Mouse (Mus musculus) forebrain, embryonic 12.5 days (tissue): ENCODE measurements at regions not wholly inside any gene's neighbourhood (a gene's known extent, or its start where the extent isn't known, plus 50 kb on each side); places are given as distances from the start of the nearest gene placed in this dataset.

Experiments
- ATAC-seq: fragments of 200-750 bp; cut with Nextera tagmentation; 2 replicates; pipeline ENCODE4 v1.8.0; 2017; ENCODE audit warnings: moderate TSS enrichment; ENCODE audit not compliant: low FRiP score
- H3K27ac ChIP-seq: fragments of 300-500 bp; sonication (generic); 2 replicates; pipeline ENCODE4 v1.5.1; 2016; ENCODE audit warnings: mild to moderate bottlenecking
- H3K27me3 ChIP-seq: fragments of 300-500 bp; sonication (generic); 2 replicates; pipeline ENCODE4 v1.6.1; 2016; ENCODE audit warnings: mild to moderate bottlenecking
- H3K36me3 ChIP-seq: fragments of 300-500 bp; sonication (generic); replicated peaks from 2 replicates; pipeline ENCODE4 v1.6.1; 2016; ENCODE audit warnings: mild to moderate bottlenecking
- H3K4me1 ChIP-seq: fragments of 300-500 bp; sonication (generic); 2 replicates; pipeline ENCODE4 v1.6.1; 2016
- H3K4me2 ChIP-seq: fragments of 300-500 bp; sonication (generic); 2 replicates; pipeline ENCODE4 v1.6.1; 2016; ENCODE audit warnings: mild to moderate bottlenecking, moderate library complexity
- H3K4me3 ChIP-seq: fragments of 300-500 bp; sonication (generic); replicated peaks from 2 replicates; pipeline ENCODE4 v1.5.1; 2016; ENCODE audit warnings: mild to moderate bottlenecking
- H3K9ac ChIP-seq: fragments of 300-500 bp; sonication (generic); 2 replicates; pipeline ENCODE4 v1.6.1; 2016; ENCODE audit warnings: mild to moderate bottlenecking
- H3K9me3 ChIP-seq: fragments of 300-500 bp; sonication (generic); 2 replicates; pipeline ENCODE4 v1.6.1; 2016
- WGBS: fragments of 180-500 bp; shearing (Covaris S2); methylation state at CpG from one replicate; pipeline ENCODE4 v1.1.7; 2016; 5-methylcytosine and 5-hydroxymethylcytosine counted together

DNA sequence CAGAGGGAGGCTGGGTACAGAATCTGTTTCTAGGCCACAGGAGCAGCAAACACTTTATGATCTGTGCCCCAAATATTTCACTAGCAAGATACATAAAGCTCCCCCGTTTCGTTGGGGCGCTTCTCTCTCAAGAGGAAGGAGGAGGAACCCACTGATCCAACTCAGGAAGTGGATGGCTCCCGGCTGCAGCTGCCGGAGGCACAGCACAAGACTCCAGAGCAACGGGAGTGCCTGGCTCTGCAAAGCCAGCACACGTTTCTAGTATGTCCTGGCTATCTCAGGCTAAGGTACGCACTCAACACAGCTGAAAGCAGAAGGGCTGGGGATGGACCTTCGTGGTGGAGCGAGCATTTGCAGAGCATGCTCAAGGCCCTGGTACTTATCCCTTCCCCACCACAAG is 223.2 kb upstream of the Sox2 start:
- Histone ChIP-seq H3K27me3 (peaks cover 5% of the 10 kb centered on the region; the same call in 1 of the 2 replicates), H3K4me3 (no peak overlapping the region), H3K9ac (no peak overlapping the region), H3K4me1 (peaks cover 5% of the 10 kb centered on the region; the same call in 1 of the 2 replicates), H3K36me3 (no peaks in the 10 kb centered on the region), H3K4me2 (no peak overlapping the region), H3K9me3 (no peaks in the 10 kb centered on the region), H3K27ac (no peak overlapping the region)
- no peak for ATAC-seq
- WGBS, result 91% methylated on average over 10 of the region's 10 CpGs

DNA sequence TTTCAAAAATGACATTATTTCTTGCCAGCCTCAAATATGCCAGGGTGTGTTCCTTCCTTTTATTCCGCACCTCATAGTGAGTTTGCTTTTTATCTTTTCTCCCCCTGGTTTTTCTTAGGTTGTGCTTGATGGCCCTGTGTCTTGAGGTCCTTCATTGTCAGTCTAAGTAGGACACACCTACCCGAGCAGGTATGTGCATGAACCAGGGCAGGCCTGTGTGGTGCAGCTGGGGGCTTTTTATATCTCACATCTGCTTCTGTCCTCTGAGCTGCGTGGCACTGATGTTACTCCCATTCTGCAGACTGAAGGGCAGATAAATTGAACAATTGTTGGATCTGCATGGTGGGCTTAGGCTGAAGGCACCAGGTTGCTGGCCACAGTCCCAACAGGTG is 238.3 kb upstream of the Sox2 start:
- Histone ChIP-seq H3K27me3 (no peaks in the 10 kb centered on the region), H3K9ac (no peak overlapping the region), H3K27ac (peak overlapping the region; percentile 89), H3K36me3 (no peaks in the 10 kb centered on the region), H3K4me2 (peak overlapping the region; percentile 36), H3K4me3 (no peak overlapping the region), H3K4me1 (peaks cover 10% of the 10 kb centered on the region), H3K9me3 (no peaks in the 10 kb centered on the region)
- WGBS, result 43% methylated on average over 3 of the region's 3 CpGs
- ATAC-seq, result peak; percentile 48; the same call in 1 of the 2 replicates

DNA sequence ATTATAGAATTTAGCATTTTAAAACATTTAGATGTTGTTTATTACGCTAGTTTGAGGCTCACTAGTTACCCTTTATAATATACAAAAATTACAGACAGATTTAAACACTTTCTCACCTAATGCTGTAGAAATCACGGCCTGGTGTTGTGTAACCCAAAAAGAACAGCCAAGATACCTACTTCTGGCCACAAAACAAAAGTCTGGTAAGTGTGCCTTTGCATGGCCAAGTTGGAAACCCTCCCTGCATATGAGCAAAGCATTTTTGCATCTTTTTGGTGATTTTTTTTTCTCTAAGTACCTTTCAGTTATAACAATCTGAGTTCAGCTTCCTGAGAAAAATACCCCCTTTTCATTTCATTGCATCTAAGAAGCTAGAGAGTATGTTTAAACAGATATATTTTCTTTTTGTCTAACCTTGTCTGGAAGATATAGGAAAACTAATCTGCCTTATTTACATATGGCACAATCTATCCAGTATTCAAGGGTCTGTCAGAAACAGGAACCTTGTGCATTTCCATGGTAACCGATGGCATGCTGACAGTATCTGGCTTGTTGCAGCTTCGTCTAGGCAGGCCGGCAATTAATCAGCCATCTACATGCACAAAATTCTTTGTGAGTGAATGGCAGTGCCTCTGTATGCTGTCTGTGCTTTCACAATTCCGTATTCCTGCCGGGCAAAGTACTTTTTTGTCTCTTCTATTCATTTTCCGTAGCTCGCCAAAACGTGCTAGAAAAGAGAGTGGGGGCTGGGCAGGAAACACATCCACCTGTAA is 238.9 kb upstream of the Sox2 start:
- WGBS, result 19% methylated on average over 10 of the region's 10 CpGs
- no peak overlapping the region for H3K4me3 ChIP-seq

DNA sequence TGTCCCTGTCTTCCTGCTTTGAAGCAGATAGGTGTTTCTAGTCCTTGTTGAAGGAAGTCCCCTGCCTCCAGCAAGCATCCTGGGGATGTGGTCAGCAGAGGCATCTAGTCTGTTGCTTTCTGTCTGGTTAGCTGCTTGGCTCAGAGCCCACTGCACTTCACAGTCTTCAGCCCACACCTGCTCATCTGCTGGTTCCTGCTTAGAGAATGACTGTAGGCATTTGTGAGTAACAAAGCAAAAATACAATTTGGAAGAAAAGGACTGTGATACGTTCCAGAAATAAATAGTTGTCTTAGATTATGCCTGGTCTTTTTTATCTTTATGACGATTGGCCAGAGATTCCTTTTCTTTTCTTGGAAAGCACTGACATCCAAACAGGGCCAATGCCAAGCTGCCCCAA is 246.6 kb upstream of the Sox2 start:
- no peak overlapping the region for H3K27ac ChIP-seq
- H3K4me1 ChIP-seq, result peaks cover 4% of the 10 kb centered on the region; the same call in 1 of the 2 replicates
- no peaks in the 10 kb centered on the region for H3K27me3 ChIP-seq
- no peaks in the 10 kb centered on the region for H3K36me3 ChIP-seq
- H3K9me3 ChIP-seq, result no peaks in the 10 kb centered on the region
- H3K4me3 ChIP-seq, result no peak overlapping the region
- no peak overlapping the region for H3K4me2 ChIP-seq
- 86% methylated on average over 2 of the region's 2 CpGs for WGBS
- no peak overlapping the region for H3K9ac ChIP-seq
- no peak for ATAC-seq

More for the DNA sequence above, 238.9 kb upstream of the Sox2 start:
- H3K4me2 ChIP-seq, result peak overlapping the region; percentile 36
- peaks cover 10% of the 10 kb centered on the region for H3K4me1 ChIP-seq
- no peaks in the 10 kb centered on the region for H3K36me3 ChIP-seq
- peak overlapping the region; percentile 89 for H3K27ac ChIP-seq
- no peaks in the 10 kb centered on the region for H3K9me3 ChIP-seq
- H3K9ac ChIP-seq, result no peak overlapping the region
- no peaks in the 10 kb centered on the region for H3K27me3 ChIP-seq
- peak; percentile 94 for ATAC-seq

DNA sequence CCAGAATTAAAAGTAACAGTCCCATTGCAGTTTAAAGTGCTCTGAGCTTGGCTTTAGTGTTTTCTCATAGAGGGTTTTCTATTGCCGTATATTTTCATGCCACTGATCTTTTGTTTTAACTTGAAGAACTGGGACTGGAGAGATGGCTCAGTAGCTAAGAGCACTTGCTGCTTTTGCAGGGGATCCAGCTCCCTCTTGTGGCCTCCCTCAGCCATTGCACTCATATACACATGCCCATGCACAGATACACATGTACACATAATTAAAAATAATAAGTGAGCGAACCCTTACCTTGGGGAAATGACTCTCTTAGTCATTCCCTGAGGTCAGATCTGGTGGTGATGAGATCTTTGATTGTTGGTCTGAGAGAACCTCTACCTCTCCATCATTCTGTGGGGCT is 258.9 kb upstream of the Sox2 start:
- Histone ChIP-seq H3K4me1 (no peaks in the 10 kb centered on the region), H3K4me3 (no peak overlapping the region), H3K27me3 (no peaks in the 10 kb centered on the region), H3K9me3 (peaks cover 12% of the 10 kb centered on the region), H3K4me2 (no peak overlapping the region), H3K9ac (no peak overlapping the region), H3K27ac (no peak overlapping the region), H3K36me3 (no peaks in the 10 kb centered on the region)
- no peak for ATAC-seq
- WGBS, result 91% methylated on average over 2 of the region's 2 CpGs

DNA sequence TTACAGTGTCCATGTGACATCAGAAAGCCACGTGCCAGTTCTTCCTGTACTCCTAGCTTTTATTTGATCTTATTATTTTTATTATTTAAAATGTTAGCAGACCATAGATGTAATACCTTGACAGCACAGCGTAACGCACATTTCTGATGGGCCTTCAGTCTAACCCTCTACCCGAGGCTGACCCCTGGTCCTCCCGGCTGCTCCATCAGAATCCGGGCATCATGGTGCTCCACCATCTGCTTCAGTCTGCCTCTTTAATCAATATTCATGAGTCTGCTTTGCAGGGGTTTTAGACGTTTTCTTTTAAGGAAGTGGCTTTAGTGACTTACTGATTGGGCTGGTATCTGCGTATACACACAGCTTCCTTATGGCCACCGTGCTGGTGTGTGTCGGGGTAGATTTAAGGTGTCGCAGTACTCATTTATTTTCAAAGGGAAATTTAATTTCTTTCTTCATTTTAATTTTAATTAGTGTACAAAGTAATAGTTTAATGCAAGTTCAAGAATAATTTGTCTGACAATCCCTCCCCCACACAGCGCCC is 265.2 kb upstream of the Sox2 start:
- H3K27me3 ChIP-seq, result no peaks in the 10 kb centered on the region
- no peaks in the 10 kb centered on the region for H3K9me3 ChIP-seq
- H3K4me3 ChIP-seq, result no peak overlapping the region
- no peak overlapping the region for H3K4me2 ChIP-seq
- 67% methylated on average over 12 of the region's 12 CpGs for WGBS
- 0 out of 2 replicates have a peak, but pooled peaks have one; percentile 39 for ATAC-seq
- no peak overlapping the region for H3K9ac ChIP-seq
- no peak overlapping the region for H3K27ac ChIP-seq
- H3K4me1 ChIP-seq, result peaks cover 3% of the 10 kb centered on the region; the same call in 1 of the 2 replicates
- no peaks in the 10 kb centered on the region for H3K36me3 ChIP-seq

DNA sequence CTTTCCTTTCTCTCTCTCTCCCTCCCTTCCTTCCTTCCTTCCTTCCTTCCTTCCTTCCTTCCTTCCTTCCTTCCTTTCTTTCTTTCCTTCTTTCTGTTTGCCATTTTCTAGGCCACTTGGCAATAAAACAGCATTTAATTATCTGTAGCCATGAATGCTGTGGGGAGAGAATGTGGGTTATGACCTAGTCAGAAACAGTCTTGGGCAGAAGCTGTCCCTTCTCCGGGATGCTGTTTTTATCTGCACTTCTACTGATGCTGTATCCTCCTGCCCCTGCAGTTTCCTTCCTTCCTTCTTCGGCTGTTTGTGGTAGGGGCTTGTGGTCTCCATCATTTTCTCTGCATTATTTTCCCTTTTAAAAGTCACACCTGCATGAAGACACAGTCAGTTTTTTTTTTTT is 272.3 kb upstream of the Sox2 start:
- WGBS, result 29% methylated on average over 2 of the region's 2 CpGs
- ATAC-seq, result no peak

DNA sequence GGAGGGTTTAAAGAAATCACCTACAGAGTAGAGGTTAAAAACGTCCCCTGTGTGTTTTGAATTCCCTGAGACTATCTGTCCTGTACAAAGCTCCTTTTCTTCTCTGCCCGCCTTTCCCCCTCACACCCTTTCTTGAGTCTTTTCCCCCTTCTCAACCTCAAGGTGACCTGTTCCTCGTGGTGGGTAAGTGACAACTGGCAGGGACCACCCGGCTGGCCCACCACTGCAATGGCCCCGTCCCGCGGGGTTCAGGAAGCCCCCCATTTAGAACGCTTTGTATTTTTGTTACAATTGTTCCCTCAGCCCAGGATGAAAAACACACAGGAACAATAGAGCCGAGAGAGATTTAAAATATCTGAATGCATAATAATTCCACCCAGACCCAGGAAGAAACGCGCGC is 272.9 kb upstream of the Sox2 start:
- Histone ChIP-seq H3K4me2 (peak overlapping the region; percentile 39), H3K9ac (no peak overlapping the region), H3K4me3 (no peak overlapping the region), H3K27me3 (no peaks in the 10 kb centered on the region), H3K36me3 (no peaks in the 10 kb centered on the region), H3K9me3 (no peaks in the 10 kb centered on the region), H3K4me1 (peaks cover 27% of the 10 kb centered on the region), H3K27ac (peak overlapping the region; percentile 76)
- ATAC-seq, result peak; percentile 67
- 26% methylated on average over 12 of the region's 12 CpGs for WGBS

More for the DNA sequence above, 272.3 kb upstream of the Sox2 start:
- H3K27me3 ChIP-seq, result no peaks in the 10 kb centered on the region
- H3K9me3 ChIP-seq, result no peaks in the 10 kb centered on the region
- peak overlapping the region; percentile 76; the same call in 1 of the 2 replicates for H3K27ac ChIP-seq
- no peak overlapping the region for H3K4me3 ChIP-seq
- H3K9ac ChIP-seq, result no peak overlapping the region
- H3K36me3 ChIP-seq, result no peaks in the 10 kb centered on the region
- peaks cover 27% of the 10 kb centered on the region for H3K4me1 ChIP-seq
- no peak overlapping the region for H3K4me2 ChIP-seq

DNA sequence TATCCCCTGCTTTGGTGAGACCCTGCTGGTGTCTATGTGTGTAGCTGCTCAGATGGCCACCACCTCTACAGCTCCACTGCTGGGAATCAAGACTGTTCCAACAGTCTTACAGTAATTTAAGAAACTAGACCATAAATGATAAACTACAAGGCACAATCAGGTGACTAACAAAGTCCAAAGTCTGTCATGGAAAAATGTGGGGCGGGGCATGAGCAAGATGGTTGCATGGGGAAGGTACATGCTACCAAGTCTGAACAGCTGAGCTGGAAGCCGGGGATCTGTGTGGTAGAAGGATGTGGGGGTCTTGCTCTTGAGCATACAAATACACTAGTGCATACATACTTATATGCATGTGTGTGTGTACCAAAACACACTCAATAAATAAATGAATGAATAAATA is 278.8 kb upstream of the Sox2 start:
- 91% methylated on average over 2 of the region's 2 CpGs for WGBS
- peaks cover 5% of the 10 kb centered on the region; the same call in 1 of the 2 replicates for H3K4me1 ChIP-seq
- ATAC-seq, result no peak
- no peaks in the 10 kb centered on the region for H3K36me3 ChIP-seq
- H3K9me3 ChIP-seq, result no peaks in the 10 kb centered on the region
- H3K27me3 ChIP-seq, result no peaks in the 10 kb centered on the region
- H3K27ac ChIP-seq, result no peak overlapping the region
- H3K4me3 ChIP-seq, result no peak overlapping the region
- no peak overlapping the region for H3K4me2 ChIP-seq
- H3K9ac ChIP-seq, result no peak overlapping the region

DNA sequence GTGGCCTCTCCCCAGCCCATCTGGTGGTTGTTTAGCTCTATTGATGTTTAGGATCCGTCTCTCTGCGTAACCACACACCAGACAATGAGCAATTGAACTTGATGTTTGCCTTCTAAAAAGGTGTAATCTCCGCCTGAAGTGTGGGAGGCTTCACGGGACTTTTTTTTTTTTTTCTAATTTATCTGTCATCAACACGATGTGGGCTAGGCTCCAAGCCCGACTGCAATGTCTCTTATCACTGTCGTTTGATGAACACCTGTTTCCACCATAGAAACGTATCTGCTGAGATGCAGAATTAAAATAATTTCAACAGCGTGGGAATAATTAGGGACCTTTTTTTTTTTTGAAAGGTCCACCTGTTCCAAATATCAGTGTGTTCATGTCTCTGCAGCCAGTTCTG is 257.0 kb upstream of the Dnajc19 start:
- no peak for ATAC-seq
- H3K27me3 ChIP-seq, result peaks cover 28% of the 10 kb centered on the region; the same call in 1 of the 2 replicates
- H3K4me1 ChIP-seq, result no peaks in the 10 kb centered on the region
- no peak overlapping the region for H3K9ac ChIP-seq
- H3K4me3 ChIP-seq, result no peak overlapping the region
- H3K36me3 ChIP-seq, result no peaks in the 10 kb centered on the region
- WGBS, result 83% methylated on average over 9 of the region's 9 CpGs
- H3K9me3 ChIP-seq, result no peaks in the 10 kb centered on the region
- H3K27ac ChIP-seq, result no peak overlapping the region
- no peak overlapping the region for H3K4me2 ChIP-seq

DNA sequence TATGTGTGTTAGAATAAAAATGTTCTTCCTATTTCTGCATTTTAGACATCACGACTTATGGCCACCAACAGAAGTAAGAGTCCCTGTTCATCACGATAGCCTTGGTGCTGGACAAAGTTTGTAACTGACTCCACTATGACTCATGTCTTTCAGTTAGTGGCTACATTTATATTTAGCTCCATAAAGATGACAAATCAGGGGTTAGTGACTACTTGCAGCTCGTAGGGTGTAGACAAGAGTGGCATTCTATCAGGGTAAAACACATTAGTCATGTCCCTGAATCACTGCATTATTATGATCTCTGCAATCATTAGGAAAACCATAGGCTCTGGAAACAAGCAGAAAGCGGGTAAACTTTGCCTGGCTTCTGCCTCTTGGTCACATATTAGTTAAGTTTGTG is 252.4 kb upstream of the Dnajc19 start:
- no peaks in the 10 kb centered on the region for H3K36me3 ChIP-seq
- H3K4me1 ChIP-seq, result peaks cover 18% of the 10 kb centered on the region
- 91% methylated on average over 4 of the region's 4 CpGs for WGBS
- no peak overlapping the region for H3K27ac ChIP-seq
- no peak for ATAC-seq
- no peak overlapping the region for H3K4me3 ChIP-seq
- H3K4me2 ChIP-seq, result no peak overlapping the region
- no peak overlapping the region for H3K9ac ChIP-seq
- H3K9me3 ChIP-seq, result no peaks in the 10 kb centered on the region
- peaks cover 37% of the 10 kb centered on the region; the same call in 1 of the 2 replicates for H3K27me3 ChIP-seq

DNA sequence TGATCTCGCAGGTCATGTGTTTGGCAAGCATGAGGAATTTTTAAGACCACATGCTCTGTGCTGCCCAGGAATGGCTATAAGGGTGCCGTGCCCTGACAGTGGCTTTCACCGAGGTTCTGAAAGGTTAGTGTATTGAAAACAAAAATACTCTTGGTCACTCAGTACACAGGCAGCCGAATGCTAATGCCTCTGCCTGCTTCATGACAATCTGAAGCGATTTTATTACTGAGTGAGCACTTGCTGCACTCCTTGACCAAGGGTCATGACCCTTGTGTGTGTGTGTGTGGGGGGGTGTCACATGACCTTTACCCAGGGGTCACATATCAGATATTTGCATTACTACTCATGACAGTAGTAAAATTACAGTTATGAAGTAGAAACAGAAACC is 250.8 kb upstream of the Dnajc19 start:
- WGBS, result 51% methylated on average over 5 of the region's 5 CpGs
- no peak overlapping the region for H3K27ac ChIP-seq
- no peaks in the 10 kb centered on the region for H3K36me3 ChIP-seq
- peaks cover 34% of the 10 kb centered on the region; the same call in 1 of the 2 replicates for H3K27me3 ChIP-seq
- H3K9me3 ChIP-seq, result no peaks in the 10 kb centered on the region
- H3K9ac ChIP-seq, result no peak overlapping the region
- H3K4me2 ChIP-seq, result no peak overlapping the region
- no peak overlapping the region for H3K4me3 ChIP-seq
- 0 out of 2 replicates have a peak, but pooled peaks have one; percentile 49 for ATAC-seq
- peaks cover 18% of the 10 kb centered on the region for H3K4me1 ChIP-seq
